Mouse (Mus musculus) urinary bladder, postnatal 4 days (tissue): ENCODE measurements around the gene Kndc1.
A peak's percentile ranks its signal among the peaks of the same experiment; 100 is the strongest.

Experiments used
- DNase-seq, 2 experiments: peaks; one replicate each; pipeline ENCODE4 v3.0.0; 2021 to 2022; ENCODE audit warnings: low spot score in 2 of 2

The Kndc1 gene

GRCm38 (mm10) chr7:139894655-139895557, at the start of gene Kndc1:
TSS of gene Kndc1 (plus strand) at chr7:139894696.
- no peak for DNase-seq

- no peak for DNase-seq
Observed at GRCm38 (mm10) chr7:139845101-139845500, 49.4 kb upstream of the Kndc1 start.

- no peak for DNase-seq
Observed at GRCm38 (mm10) chr7:139850152-139850551, 44.3 kb upstream of the Kndc1 start.

GRCm38 (mm10) chr7:139850677-139851076, 43.8 kb upstream of the Kndc1 start:
- DNase-seq = no peak

- DNase-seq = no peak
Observed at GRCm38 (mm10) chr7:139851098-139851497, 43.4 kb upstream of the Kndc1 start.

- no peak for DNase-seq
Observed at GRCm38 (mm10) chr7:139855261-139855660, 39.2 kb upstream of the Kndc1 start.

- peak in 1 of 2 experiments; percentile 38 for DNase-seq
Observed at GRCm38 (mm10) chr7:139861411-139861810, 33.1 kb upstream of the Kndc1 start.

GRCm38 (mm10) chr7:139863076-139863475, 31.4 kb upstream of the Kndc1 start:
- DNase-seq = no peak

- no peak for DNase-seq
Observed at GRCm38 (mm10) chr7:139864253-139864652, 30.2 kb upstream of the Kndc1 start.

GRCm38 (mm10) chr7:139864871-139865270, 29.6 kb upstream of the Kndc1 start:
- no peak for DNase-seq

- DNase-seq = no peak
Observed at GRCm38 (mm10) chr7:139871014-139871413, 23.5 kb upstream of the Kndc1 start.

- DNase-seq = no peak
Observed at GRCm38 (mm10) chr7:139877167-139877792, 17.2 kb upstream of the Kndc1 start.

- no peak for DNase-seq
Observed at GRCm38 (mm10) chr7:139878122-139878521, 16.4 kb upstream of the Kndc1 start.

GRCm38 (mm10) chr7:139878621-139879020, 15.9 kb upstream of the Kndc1 start:
- no peak for DNase-seq

GRCm38 (mm10) chr7:139883545-139883944, 11.0 kb upstream of the Kndc1 start:
- DNase-seq = no peak

- DNase-seq = no peak
Observed at GRCm38 (mm10) chr7:139891779-139892178, 2.7 kb upstream of the Kndc1 start.

- DNase-seq = no peak
Observed at GRCm38 (mm10) chr7:139896271-139896670, 1.8 kb downstream of the Kndc1 start.

GRCm38 (mm10) chr7:139896796-139897195, 2.3 kb downstream of the Kndc1 start:
- no peak for DNase-seq

GRCm38 (mm10) chr7:139898606-139899005, 4.1 kb downstream of the Kndc1 start:
- DNase-seq = no peak

GRCm38 (mm10) chr7:139899505-139899904, 5.0 kb downstream of the Kndc1 start:
- no peak for DNase-seq

GRCm38 (mm10) chr7:139900456-139900855, 6.0 kb downstream of the Kndc1 start:
- no peak for DNase-seq

GRCm38 (mm10) chr7:139900896-139901295, 6.4 kb downstream of the Kndc1 start:
- DNase-seq = no peak

GRCm38 (mm10) chr7:139901981-139902380, 7.5 kb downstream of the Kndc1 start:
- no peak for DNase-seq
